Mouse (Mus musculus) frontal cortex, postnatal 25 days (tissue): ENCODE measurements around the gene Dusp3.

Experiments
- DNase-seq, 2 experiments: peaks; one replicate each; pipeline ENCODE4 v3.0.0; 2022; ENCODE audit warnings: low spot score in 2 of 2

The Dusp3 gene

DNA sequence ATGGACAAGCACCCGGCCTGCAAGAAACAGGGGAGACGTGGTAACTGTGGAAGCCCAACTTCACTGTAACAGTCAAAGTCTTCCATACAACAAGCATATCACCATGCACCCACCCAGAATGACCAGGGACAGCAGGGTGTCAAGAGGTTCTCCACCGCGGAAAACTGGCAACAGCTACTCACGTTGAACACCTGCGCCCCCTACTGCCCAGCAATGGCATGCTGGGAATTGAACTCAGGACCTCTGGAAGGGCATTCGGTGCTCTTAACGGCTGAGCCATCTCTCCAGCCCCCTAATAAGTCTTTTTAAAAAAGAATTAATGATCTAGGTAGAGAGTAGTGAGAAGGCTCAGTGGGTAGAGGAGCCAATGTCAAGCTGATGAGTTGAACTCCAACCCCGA lies 11.9 kb downstream of the Dusp3 start:
- DNase-seq = no peak

- no peak for DNase-seq
These were observed 12.6 kb downstream of the Dusp3 start for GRCm38 (mm10) chr11:101974181-101974580.

DNA sequence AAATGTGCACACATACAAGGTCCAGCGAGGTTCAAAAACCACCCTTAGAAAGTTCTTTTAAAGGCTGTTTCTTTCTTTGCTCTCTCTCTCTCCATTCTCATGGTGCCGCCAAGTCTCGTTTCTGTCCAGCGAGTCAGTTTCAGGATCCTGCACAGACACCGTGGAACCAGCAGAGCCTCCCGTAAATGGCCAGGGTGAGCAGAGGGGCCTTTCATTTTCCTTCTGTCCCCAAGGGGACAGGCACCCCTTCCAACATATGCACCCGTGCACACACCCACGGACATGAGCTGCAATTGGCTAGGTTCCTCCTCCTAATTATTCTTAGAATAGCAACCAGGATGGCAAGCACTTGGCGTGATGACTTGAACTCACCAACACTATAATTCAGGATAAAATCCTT lies 13.3 kb downstream of the Dusp3 start:
- DNase-seq = no peak

DNA sequence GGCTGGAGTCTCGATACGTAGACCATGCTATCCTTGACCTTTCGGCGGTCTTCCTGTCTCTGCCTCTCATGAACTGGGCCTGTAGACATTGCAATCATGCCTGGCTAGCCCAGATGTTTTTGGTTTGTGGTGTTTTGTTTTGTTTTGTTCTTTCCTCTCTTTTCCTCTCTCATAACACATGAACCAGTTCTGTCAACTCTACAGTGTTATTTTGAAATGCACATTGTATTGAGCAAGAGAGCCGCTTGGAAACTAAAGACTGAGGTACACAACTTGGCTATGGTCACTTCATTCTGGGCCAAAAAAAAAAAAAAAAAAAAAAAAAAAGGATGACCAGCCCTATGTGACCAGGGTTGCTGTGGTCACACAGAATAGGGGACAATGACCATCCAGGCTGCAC lies 14.2 kb downstream of the Dusp3 start:
- no peak for DNase-seq

- no peak for DNase-seq
These were observed 14.7 kb downstream of the Dusp3 start for GRCm38 (mm10) chr11:101972097-101972496.

DNA sequence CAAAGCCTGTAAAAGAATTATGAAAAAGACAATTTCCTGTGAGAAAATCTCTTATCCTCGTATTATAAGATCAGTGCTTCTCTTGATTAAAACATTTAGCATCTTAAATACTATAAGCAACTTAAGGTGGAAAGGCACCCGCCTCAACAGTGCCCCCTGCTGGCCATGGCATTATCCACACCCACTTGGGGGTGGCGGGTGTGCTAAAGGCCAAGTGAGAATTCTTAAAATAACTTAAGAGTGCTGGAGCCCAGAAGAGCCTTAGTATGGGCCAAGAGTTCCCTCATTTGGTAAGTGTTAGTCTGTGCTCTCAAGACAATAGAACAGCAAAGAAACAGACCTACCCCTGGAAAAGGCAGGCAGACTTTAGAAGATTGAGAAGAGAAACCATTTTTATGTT lies 15.4 kb downstream of the Dusp3 start:
- no peak for DNase-seq

DNA sequence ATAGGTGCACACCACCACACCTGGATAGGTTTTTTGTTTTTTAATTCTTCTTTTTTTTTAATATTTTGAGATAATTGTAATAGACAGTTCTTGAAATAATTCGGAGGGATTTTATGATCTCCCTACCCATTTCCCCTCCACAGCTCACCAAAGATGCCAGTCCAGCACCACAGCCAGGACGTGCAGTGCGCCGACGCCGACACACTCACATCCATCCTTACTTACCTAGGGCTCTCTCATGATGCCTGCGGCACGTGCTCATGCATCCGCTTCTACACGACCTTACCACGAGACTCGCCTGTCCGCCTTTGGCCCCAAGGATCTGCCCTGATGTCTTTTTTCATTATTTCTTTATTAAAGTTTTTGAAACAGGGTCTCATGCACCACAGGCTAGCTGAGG lies 17.0 kb downstream of the Dusp3 start:
- DNase-seq = no peak

DNA sequence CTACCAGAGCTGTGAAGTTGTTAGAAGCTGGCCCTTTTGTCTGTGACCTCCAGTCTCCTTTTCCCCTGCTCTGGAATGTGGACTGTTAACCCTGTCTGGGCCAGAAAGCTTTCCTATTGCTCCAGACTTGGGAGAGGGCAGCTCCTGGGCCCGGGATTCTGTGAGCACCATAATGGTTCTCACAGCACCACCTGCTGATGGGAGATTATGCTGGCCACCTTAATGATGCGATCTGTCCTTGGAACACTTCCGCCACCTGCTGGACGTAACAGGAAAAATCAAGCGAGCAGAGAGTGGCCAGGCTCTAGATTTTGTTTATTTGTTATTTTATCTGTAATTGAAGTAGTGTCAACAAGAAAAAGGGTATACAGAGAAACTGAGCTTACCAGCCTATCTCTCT lies 18.0 kb downstream of the Dusp3 start:
- peak; percentile 76 to 81 for DNase-seq

GRCm38 (mm10) chr11:101968311-101968710 lies 18.5 kb downstream of the Dusp3 start:
- DNase-seq = no peak

DNA sequence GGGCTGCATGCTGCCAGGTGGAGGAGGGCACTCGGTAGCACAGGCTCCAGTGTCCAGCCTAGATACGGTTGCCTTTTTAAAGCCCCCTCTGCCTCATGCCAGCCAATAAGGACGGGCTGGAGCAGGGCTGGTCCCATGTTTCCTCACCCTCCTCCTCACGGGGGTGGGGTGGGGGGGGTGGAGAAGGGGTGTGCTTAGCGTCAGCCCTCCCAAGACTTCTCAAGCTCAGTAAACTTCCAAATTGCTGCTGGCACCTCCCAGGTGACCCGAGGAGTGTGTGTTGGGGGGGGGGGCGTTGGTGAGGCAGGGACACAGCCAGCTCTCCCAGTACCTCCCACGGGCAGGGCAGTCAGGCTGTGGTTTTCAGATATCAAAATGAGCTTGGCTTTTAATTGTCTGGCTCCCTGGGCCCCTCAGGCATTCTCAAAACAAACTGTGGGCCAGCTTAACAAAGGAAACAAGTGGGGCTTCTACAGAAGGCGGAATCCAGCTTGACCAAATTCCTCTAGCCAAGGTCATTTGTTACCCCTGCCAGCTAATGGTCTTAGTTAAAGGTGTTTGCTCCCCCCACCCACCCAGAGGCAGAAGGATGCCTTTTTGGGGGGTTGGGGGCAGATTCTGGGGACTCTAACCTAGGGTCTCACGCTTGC lies 19.7 kb downstream of the Dusp3 start, which contains the start of gene Sost:
Gene Sost, minus strand, starts transcription at position 51 of the 650 bp plus-strand sequence.
- DNase-seq = no peak

- DNase-seq = no peak
These were observed 21.3 kb downstream of the Dusp3 start for GRCm38 (mm10) chr11:101965553-101965952.

DNA sequence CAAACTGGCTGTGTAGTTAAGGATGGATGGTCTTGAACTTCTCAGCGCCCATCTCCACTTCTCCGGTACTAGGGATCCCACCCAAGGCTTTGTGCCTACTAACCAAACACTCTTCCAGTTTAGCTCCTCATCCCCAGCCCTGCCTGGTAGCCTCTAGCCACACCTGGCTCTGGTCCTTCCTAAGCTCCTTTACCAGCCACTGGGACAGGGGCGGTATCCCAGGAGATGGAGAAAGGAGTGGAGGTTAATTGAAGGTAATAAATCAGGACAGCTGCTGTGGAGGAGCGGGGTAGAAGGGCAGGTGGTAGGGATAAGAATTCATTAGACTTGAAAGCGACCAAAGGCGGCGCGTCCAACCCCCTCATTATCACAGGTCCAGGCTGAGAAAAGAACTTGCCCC lies 22.2 kb downstream of the Dusp3 start:
- DNase-seq = no peak

GRCm38 (mm10) chr11:101963473-101964291 lies 23.1 kb downstream of the Dusp3 start:
- DNase-seq = no peak

GRCm38 (mm10) chr11:101963043-101963442 lies 23.8 kb downstream of the Dusp3 start:
- DNase-seq = no peak

DNA sequence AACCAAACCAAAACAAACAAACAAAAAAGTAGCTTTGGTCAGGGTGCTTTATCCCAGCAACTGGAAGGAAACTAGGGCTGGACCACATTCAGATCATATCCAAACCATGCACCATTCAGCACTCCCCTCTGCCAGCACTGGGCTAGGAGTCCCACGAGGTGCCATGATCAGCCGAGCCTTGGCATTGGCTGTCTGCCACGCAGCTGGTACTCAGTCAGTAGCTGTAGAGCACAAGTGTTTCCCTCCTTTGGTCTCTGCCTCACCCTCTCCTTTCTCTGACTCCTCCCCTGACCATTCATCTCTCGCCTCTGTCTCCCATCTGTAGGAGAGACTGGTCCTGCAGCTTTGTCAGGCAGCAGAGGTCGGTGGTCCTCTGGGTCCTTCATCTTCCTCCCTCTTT lies 29.3 kb downstream of the Dusp3 start:
- no peak for DNase-seq

DNA sequence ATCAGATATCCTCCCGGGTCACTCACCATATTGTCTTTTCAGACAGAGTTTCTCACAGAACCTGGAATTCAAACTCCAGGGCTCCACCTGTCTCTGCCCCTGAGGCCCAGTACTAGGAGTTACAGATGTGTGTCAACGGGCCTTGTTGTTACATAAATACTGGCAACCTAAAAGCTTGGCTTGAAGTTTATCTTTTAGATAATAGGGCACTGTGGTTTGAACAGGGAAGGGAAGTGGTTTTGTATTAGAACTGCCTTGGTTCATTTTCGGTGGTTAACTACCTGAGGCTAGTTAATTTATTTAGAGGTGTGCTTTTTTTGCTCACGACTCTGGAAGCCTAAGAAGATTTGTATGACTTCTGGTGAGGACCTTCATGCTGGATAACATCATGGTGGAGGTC lies 33.4 kb downstream of the Dusp3 start:
- no peak for DNase-seq

DNA sequence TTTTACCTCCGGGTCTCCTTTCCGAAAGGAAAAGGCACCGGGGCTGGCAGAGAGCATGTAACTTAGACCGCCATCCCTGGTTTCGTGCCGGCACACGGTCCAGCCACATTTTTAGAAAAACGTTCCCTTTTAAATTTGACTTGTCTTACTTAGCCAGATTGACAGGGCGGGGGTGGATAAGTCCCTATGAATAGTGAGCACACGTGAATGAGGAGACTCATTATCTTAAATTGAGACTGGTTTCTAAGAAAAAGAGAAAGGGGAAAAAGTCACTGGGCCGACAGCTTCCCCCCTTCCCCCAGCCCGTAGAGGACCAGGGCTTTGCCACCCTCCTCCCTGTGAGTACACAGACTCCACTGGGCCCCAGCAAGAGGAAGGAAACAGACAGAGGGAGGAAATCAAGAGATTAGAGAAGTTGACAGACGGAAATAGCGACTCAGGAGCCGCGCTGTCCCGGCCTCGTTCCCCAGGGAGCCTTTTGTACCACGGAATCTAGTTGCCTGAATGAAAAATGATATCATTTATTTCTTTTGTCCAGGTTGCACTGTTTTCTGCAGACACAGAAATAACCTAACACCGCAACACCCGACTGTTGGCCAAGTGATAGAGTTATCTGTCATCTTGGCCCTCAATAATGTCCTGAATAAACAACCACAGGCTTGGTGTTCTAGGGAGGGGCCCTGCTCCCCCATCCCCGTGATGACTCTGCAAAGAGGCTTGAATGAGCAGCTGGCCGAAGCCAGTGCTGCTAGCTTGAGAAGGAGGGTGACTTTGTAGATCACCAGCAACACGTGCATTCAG lies 34.1 kb downstream of the Dusp3 start:
- DNase-seq = no peak

DNA sequence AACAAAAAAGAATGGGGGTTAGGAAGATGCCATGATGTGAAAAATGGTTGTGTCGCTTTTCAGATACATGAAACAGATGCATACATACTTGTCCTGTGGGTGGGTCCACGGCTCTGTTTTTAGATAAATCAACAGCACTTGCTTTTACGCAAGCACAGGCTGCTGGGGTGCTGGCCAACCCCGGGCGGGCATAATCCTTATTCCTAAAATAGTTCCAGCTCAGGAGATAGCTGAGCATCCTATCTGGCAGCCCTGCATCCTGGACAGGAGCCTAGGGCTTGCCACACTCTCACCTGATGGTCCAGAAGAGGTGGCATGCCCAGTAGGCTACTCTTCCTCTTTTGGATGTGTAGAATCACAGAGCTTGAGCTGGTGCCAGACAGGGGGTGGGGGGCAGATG lies 36.8 kb downstream of the Dusp3 start:
- no peak for DNase-seq

DNA sequence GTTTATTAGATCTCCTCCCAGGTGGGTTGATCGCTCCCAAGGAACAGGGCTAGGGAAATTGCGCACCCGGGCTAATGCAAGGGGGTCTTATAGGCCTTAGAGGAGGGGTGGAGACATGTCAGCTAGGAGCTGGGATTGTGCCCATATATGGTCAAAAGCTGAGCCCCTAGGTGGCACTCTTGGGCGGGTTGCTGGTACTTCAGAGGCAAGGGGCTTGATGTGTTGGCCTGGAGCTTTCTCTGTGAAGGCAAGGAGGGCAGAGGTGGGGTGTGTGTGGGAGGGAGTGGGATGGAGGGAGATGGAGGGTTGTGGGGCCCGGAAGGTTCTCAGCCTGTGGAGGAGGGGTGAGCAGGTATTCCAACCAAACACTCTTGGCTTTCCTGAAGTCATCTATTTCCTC lies 40.3 kb downstream of the Dusp3 start:
- no peak for DNase-seq

GRCm38 (mm10) chr11:101943055-101943454 lies 43.8 kb downstream of the Dusp3 start:
- DNase-seq = no peak

DNA sequence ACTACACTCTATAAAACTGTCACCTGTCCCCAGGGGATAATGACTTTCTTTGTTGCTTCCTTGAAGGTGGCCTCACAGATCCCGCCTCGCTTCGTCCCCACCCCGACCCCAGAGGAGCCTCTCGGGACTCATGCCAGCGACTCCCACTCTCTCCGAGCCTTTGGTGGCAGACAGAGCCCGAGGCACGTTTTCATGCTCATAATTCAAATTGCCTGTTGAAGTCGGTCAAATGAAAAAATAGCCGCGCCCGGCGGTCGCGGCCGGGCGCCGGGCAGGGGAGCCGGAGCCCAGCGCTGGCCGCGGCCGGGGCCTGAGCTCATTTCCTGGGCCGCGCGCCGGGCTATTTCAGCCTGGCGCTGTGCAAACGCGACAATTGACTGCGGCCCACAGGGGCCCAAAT lies 49.7 kb downstream of the Dusp3 start:
- no peak for DNase-seq

DNA sequence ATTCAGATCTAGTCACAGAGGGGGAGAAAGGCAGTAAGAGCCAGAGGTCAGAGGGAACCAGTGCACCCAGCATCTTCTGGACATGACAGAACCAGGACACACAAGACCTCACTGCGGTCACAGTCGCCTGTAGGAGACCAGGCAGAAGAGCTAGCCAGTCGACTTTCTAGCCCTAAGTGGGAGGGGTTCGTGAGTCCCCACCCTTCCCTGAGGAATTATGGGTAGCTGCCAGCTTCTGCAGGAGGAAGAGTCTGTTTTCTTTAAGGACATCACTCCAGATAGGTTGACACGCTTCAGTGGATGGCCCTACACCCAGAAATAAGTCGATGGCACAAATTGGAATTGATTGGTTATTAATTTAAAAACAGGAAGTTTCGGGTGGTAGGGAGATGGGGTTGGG lies 50.4 kb downstream of the Dusp3 start:
- DNase-seq = no peak

DNA sequence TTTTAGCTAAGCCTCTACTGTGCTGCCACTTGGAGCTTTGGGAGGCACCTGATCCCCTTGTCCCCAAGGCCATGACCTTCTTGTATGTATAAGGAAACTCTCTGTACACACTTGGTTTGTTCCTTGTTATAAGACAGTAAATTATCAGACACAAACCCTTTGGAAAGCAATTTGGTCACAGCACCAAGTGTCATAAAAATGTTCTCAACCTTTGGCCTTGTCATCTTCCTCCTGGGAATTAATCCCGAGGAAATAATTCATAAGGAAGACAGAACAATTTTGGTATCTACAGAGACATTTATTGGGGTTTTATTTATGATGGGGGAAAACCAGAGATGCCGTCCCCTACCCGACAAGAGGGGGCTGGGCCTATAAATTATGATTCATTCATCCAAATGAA lies 51.1 kb downstream of the Dusp3 start:
- no peak for DNase-seq
